Mouse (Mus musculus): Measurements from ENCODE around the gene Cyb5r3. TPM values are rescaled to one million over a fixed set of nuclear protein-coding genes. Genes with fewer than 3 reads are reported as not detected.

Gene Cyb5r3
- total RNA-seq, 2 experiments from 2014 or later: 67.9 to 69.6 TPM

DNA sequence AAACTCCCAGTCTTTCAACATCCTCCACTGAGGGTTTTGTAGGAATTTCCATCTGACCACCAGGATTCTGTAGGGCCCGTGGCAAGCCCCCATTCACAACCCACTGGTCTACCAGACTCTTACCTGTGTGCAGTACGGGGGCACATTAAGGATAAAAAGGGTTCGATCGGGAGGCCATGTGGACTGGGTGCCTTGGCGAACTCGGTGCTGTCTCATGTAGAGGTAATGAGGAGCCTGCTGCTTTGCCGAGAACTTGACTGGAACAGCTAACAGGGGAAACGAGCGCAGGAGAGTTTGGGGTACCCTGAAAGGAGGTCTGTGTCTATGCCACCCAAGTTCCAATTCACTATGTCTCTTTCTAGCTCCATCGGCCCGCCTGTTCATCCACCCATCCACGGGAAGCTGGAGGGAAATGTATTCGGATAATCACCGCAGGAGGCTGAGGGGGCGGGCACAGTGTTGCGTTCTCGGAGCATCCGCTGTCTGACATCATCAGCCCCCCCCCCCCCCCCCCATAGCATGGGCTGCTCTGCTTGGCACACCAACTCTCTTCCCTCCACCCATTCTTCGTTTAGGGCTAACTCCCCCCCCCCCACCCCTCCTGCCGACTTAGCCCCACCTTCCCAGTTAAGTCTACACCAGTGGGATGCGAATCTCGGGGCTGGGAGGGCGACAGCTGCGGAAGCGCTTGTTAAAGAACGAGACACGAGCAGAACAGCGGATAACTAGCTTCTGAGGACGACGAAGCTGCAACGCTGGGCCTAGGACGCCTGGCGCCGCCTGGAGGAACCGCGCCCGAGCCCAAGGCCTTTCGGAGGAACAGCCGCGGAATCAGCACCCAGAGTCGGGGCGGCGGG, 50.5 kb downstream of the Cyb5r3 start:
- peak; percentile 73 to 74 for DNase-seq (ENCODE audit: low spot score in 2 of 2)
- intact Hi-C loops (cut with DNase I): loop anchor here (5.0 kb wide), 1 partner anchor 315 kb away; no protein-coding TSS in a partner anchor

DNA sequence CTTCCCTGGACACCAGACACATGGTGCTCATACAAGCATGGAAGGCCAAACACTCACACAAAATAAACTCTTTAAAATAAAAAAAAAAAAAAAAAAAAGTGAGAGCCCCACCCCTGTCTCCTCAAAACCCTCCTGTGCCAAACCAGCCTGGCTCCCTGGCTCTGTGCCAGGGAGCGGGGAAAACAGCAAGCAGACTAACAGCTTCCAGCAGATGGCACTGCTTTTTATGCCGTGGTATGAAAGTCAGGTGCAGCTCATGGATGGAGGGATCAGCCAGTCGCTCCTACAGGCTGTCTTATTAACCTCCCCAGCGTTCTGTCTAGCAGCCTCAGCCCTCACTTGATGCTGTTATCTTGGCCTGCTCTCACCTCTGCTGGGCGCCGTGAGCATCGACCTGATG, 54.0 kb downstream of the Cyb5r3 start:
- DNase-seq (ENCODE audit: low spot score in 2 of 2): peak; percentile 68 to 72
- intact Hi-C loops (cut with DNase I): no loop called here

- intact Hi-C loops (cut with DNase I): no loop called here
- DNase-seq (ENCODE audit: low spot score in 2 of 2): no peak
Measured at GRCm38 (mm10) chr15:83115071-83115470, 57.3 kb downstream of the Cyb5r3 start.

- intact Hi-C loops (cut with DNase I): no loop called here
- DNase-seq (ENCODE audit: low spot score in 2 of 2): no peak
Measured at GRCm38 (mm10) chr15:83114106-83114505, 58.3 kb downstream of the Cyb5r3 start.

DNA sequence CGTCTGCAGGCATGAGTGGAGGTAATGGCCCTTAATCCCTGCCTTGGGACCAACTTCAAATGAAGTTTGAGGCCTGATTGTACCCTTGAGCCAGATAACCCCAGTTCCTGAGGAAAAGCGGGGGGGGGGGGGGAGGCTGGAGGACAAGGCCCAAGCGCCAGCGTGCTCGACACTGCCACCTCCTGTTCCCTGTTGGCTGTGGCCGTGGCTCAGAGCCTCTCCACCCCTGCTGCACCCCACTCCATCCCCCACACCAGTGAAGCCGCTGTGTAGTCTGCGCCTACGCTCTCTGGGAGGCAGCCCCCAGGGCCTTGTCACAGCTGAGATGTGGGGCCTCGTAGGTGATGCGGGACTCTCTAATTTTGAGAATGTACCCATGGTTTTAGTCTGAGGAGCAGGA, 59.5 kb downstream of the Cyb5r3 start:
- intact Hi-C loops (cut with DNase I): no loop called here
- DNase-seq (ENCODE audit: low spot score in 2 of 2): peak; percentile 67 to 72

GRCm38 (mm10) chr15:83111874-83112273, 60.5 kb downstream of the Cyb5r3 start:
- no peak for DNase-seq (ENCODE audit: low spot score in 2 of 2)
- intact Hi-C loops (cut with DNase I): no loop called here

- no peak for DNase-seq (ENCODE audit: low spot score in 2 of 2)
- intact Hi-C loops (cut with DNase I): no loop called here
Measured at GRCm38 (mm10) chr15:83111290-83111689, 61.1 kb downstream of the Cyb5r3 start.

GRCm38 (mm10) chr15:83107814-83108213, 64.6 kb downstream of the Cyb5r3 start:
- intact Hi-C loops (cut with DNase I): no loop called here
- no peak for DNase-seq (ENCODE audit: low spot score in 2 of 2)

DNA sequence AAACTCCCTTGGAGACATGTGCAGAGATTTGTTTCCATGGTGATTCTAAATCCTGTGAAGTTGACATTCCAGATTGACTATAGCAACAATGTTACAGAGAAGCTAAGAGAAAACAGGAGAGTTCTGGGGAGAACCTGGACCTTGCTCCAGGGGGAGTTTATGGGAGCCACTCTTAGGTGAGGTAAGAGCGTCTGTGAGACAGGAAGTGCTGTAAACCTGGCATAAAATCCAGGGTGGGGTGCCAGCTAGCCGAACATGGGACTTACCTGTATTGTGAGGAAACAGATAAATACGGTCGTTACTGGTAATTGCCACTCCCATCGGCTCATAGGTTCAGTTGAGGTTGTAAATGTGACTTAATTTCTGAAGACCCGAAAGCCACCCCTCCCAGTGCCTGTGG, 66.0 kb downstream of the Cyb5r3 start:
- intact Hi-C loops (cut with DNase I): no loop called here
- no peak for DNase-seq (ENCODE audit: low spot score in 2 of 2)

Other genes starting within 250 kb of the Cyb5r3 start
- 100 to 1,000 TPM; 127 to 151 TPM for gene Tcf20, start 184.7 kb downstream of the Cyb5r3 start, total RNA-seq (2021)
- 1 to 10 TPM; 2.2 to 2.9 TPM for gene Nfam1, start 139.3 kb downstream of the Cyb5r3 start, total RNA-seq (2021)
- 1 to 10 TPM; 8.9 to 9.9 TPM for gene Serhl, start 83.1 kb downstream of the Cyb5r3 start, total RNA-seq (2021)
- 100 to 1,000 TPM; 131 to 151 TPM for gene Rrp7a, start 49.8 kb downstream of the Cyb5r3 start, total RNA-seq (2021)
- gene Poldip3, start 23.2 kb downstream of the Cyb5r3 start, total RNA-seq (2021): 10 to 100 TPM; 84.2 to 88.4 TPM
- gene A4galt, start 79.2 kb upstream of the Cyb5r3 start, total RNA-seq (2021): 1 to 10 TPM; 2.4 to 3.5 TPM
- gene Arfgap3, start 177.7 kb upstream of the Cyb5r3 start, total RNA-seq (2021): 10 to 100 TPM; 19.9 to 21.3 TPM